Mouse (Mus musculus) granulocyte monocyte progenitor cell, adult 5-6 weeks (primary cell): ENCODE measurements around the gene Rbp1. TPM values are rescaled to one million over a fixed set of nuclear protein-coding genes. Genes with fewer than 3 reads are reported as not detected.
A peak's percentile ranks its signal among the peaks of the same experiment; 100 is the strongest.

Source experiments
- ATAC-seq: replicated peaks from 2 replicates; pipeline ENCODE4 v1.8.0; 2016; ENCODE audit warnings: mild to moderate bottlenecking, moderate TSS enrichment, inconsistent platforms; ENCODE audit not compliant: poor library complexity, severe bottlenecking
- total RNA-seq, 2 experiments: library from RNA; stranded (forward) in 1 of 2; stranded (reverse) in 1 of 2; fragments of 200-712, 200-1000 nt in 1 of 2; fragments of >200 nt in 1 of 2; fragmentation: Nextera tagmentation in 1 of 2; gene quantifications; 2 replicates each; pipeline ENCODE4 v1.2.3; 2014 to 2017

Rbp1 gene
- total RNA-seq, 2 experiments from 2014 or later, result 0.46 TPM; not detected in 1

DNA sequence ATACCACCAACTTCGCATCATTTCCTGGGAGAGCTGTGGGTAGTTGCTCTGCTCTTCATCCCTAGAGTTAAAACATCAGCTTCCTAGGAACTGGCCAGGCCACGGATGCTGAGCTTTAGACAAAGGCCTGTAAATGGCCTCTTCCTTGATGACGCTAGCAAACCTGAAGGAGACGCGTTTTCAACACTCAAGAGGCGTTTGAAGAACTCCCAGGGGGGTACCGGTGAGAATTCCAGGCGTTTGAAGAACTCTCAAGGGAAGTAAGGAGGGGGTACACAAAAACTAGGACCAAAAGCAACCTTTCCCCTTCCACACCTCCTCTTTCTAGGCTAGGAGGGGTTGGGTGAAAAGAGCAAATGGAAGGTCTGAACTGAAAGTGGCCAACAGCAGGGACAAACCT is 1.5 kb downstream of the Rbp1 start:
- no peak for ATAC-seq

DNA sequence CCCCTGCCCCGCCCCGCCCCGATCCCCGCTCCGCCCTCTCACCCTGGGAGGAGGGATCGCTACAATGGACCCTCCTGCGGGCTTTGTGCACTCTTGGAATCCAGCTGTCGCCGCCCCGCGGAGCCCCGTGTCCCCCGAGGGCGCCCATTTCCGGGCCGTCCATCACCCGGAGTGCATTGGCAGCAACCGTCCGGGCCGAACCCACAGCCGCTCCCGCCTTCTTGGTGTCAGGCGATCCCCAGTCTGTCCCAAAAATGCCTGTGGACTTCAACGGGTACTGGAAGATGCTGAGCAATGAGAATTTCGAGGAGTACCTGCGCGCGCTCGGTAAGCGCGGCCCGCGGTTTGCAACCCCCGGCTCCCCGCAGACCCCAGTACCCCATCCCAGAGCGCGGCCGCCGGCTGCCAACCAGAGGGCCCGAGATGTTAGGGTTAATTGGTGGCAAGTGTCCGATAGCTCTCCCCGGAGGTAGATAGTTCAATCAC is 2.0 kb downstream of the Rbp1 start:
- ATAC-seq, result peak; percentile 78

DNA sequence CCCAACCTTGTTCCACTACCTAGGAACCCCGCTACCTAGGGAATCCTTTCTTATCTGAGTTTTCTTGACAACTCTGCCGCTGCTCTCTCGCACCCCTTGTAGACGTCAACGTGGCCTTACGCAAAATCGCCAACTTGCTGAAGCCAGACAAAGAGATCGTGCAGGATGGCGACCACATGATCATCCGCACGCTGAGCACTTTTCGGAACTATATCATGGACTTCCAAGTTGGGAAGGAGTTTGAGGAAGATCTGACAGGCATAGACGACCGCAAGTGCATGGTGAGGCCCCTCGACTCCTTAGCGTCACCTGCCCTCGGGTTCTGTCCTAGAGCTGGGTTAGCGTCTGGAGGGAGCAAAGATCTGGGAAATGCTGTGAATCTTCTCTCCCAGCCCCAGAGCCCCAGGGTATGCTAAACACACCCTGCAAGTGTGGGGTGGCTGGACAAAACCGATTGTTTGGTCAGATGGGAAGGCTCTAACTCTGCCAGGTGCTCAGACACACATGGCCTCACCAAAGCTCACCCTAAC is 2.7 kb downstream of the Rbp1 start:
- peak; percentile 35; the same call in 1 of the 2 replicates for ATAC-seq

DNA sequence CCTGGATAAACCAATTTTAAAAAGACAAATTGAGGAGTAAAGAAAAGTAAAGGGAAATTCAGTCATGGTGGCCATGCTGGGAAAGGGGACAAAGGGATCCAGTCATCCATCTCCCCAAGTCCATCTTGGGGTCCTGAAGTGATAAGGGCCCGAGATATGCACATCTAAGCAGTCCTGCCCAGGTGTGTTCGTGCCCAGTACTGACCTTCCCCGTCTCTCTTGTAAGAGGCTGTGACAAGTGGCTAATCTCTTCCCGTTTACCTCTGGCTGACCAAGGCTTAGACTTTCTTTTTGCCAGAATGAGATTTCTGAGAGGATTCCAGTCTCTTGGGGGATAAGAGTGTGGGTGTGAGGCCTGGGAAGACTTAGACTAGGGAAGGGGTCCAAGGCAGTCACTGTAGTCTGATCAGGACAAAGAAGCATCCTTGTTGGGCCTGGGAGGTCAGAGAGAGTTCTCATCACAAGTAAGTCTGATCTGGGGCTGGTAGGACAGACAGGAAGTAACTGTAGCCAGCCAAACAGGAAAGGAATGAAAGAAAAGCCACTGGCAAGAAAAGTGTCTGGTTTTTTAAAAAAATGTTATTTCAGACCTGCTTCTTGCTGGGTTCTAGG is 5.3 kb downstream of the Rbp1 start:
- ATAC-seq, result no peak

DNA sequence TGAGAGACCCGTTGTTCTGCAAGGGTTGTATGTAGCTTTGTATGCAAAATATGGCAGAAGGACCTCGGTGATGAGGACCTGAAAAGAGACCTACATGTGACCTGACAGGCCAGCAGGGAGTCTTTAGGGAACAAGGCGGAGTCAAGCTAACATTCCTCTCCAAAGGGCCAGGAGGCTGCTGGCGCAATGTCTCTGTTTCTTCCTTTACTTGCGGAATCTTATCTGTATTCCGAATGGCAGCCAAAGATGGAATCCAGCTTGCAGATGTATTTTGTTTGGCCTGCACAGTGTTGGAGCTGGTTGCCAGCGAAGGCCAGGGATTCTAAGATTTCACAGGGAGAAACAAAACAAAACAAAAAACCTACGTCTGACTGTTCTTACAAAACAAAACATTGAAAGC is 6.0 kb downstream of the Rbp1 start:
- no peak for ATAC-seq

DNA sequence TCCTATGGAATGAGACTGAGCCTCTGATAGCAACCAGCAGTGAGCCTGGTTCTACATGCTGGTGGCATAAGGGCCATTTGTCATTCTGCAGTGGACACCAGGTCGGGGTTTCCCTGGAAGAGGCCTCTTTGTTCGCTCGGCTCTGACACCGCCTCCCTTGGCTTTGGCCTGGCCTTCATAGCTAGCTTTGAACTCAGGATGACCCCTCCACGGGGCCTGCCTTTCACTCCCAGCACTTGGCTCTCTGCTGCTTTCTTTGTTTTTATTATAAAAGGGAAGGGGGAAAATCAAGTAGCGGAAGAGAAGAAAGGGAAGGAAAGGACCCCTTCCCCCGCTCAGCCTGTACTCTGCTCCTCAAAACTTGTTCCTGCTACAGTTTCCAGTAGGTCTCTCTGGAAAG is 7.0 kb downstream of the Rbp1 start:
- ATAC-seq, result no peak

DNA sequence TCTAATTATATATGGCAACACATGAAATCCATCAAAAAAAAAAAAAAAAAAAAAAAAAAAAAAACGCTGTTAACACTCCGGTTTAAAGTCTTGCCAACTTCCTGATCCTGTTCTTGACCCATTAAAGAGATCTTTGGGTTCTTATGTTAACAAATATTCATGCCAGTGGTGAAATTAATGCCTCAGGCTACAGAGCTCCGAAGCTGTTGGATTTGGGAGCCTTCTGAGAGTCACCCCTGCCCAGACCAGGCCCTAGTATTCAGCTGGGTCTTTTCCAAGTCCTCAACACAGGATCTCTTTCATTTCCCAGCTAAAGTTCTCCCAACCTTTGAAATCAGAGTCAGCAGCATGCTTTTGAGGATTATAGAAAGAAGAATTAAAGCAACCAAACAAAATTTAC is 7.8 kb downstream of the Rbp1 start:
- no peak for ATAC-seq

DNA sequence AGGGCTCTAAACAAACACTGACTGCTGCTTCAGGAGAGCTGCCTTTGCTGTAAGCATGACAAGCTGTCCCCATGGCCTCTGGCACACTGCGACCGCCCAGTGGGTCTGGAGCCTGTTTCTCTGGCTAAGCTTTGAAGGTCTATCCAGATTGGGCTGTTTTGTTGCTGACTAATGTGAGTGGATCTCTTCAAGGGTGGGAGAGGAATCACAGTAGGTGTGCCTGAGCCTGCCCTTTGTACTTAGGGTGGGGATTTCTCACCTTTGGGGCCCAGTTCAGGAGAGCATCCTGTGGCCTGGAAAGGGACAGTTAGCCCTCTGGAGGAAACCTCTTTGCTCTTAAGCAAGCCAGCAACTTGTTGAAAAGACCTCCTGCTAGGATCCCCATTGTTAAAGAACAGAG is 10.3 kb downstream of the Rbp1 start:
- no peak for ATAC-seq

DNA sequence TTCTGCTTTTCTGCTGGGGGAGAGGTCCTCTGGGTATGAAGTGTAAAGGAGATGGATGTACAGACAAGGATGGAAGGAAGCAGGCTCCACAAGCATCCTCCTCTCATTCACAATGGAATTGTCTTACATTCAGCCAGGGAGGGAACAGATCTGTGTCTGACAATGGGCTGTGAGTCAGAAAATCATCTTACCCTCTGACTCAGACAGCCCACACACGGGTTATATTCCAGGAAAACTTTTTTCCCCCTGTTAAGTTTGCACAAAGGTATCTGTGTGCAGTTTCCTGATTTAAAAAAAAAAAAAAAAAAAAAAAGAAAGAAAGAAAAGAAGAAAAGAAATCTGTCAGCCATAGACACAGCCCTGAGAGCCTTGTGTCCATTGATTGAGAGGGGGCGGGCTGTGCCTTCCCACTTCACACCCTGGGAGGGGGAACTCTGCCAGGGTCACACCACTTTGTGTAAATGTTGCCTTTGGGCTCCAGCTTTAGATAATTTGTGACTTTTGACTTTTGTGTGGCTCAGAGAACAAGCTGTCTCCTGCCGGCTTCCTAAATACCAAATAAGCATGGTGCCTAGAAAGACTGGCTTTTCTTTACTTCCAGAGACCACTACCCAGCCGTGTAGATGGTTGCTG is 11.3 kb downstream of the Rbp1 start:
- ATAC-seq, result no peak

DNA sequence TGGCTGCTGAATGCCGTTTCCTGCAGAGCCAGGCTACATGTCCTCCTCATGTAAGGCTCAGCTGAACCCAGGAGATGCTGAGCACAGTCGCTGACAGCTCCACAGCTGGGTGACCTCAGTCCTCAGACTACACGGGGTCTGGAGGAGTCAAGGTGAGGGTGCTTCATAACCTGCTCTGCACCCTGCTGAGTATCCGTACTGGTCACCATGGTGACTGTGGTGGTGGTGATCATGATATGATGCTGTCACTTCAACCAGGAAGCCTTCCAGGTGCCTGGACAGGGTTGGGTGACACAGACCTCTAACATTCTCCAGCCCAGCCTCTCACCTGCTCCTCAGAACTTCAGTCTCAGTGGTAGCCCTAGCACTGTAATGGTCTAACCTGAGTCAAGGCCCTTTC is 15.1 kb downstream of the Rbp1 start:
- ATAC-seq, result no peak

DNA sequence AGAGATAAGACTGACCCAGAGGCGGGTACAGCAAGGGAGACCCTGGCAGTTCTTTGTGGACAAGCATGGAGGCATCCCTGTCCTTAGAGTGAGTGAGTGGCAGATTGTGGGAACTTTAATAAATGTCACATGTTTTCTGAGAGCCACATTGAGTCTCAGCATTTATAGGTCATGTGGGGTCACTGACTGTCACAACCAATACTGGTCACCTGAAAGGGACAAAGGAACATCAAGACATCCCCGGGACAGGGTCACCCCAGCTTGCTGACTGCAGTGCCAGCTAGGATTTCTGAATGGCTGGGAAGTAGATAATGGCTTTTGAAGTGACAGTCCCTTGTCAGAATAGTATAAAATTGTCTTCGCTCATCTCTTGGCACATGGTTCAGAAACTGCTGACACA is 16.3 kb downstream of the Rbp1 start:
- ATAC-seq, result no peak

DNA sequence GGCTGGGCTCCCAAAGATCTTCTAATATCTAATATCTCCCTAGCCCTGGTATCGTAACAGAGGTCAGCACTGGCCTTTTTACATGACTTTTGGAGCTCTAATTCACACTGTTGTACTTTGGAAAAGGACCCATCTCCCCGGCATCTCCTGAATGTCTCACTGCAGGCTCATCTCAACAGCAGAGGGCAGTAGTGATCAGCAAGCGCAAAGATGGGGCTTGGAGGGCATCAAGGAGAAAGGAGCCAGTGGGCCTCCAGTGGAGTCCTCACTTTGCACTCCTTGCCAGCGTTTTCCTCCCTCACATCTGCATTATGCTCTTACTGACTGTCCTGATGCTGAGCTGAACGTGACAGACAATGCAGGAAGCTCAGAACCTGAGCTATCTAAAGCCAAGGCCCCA is 19.9 kb downstream of the Rbp1 start:
- ATAC-seq, result peak; percentile 70

DNA sequence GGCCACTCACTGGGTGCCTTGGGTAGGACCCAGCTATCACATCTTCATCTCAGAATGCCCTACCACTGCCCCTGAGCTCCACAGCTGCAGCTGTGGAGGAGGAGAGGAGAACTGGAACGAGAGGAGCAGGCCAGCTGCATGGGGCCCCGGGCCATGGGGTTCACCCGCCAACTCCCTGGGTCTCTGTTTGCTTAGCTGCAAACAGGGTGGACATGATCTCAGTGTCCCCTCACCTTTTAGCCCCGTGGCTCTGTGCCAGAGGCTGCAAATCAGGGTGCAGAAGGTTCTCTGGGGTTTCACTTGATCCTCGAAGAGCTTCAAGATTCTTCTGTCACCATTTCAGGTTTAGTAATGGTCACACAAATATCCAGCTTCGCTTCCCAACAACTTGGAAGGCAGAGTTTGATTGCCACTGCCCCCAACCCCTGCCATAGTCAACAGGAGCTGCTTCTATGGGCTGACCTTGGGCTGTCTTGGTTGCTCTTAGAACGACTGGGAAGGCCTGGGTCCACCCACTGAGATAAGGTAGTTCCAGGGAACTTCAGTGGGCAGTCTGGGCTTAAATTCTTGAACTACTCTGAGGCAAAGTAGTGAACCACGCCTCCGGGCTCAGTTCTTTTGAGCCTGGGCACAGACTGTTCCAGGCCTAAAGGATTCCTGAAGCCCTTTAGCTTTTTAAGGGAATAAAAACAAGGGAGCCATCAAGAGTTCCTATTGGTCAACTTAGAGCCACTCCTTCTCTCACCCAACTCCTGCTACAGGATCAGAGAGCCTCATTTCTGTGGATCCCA is 22.8 kb downstream of the Rbp1 start:
- no peak for ATAC-seq

DNA sequence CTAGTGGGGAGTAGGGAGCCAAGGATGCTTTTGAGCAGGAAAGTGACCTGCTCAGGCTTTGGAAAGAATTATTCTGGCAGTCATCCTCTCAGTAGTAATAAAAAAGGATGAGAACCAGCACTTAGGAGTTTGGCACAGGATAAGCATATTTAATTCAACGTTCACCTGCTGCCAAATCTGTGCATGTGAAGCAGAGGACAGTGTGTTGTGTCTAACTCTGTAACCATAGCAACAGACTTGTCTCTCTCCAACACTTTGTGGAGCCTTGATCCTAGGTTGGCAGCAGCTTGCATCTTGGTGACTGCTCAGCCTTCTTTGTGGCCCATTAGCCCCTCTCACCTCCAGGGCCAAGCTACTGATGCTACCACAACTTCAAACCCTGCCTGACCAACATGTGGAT is 28.2 kb downstream of the Rbp1 start:
- ATAC-seq, result no peak

DNA sequence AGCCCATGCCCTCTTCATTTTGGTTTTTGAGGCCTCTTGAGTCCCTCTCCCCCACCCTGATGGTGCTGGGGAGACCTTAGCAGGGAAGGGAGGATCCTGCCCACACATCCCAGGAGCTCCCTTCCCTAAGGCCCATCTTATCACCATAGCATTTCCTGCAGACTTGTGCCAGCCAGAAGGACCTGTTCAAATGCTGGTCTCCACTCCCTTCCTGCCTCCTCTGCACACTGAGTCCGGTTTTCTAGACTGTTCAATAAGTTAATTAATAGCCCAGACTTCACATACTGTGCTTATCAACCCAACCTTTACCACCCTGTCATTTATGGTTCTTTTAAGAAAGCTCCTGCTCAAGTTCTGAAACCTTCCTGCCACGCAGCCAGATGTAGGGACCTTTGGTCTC is 43.9 kb downstream of the Rbp1 start:
- no peak for ATAC-seq

DNA sequence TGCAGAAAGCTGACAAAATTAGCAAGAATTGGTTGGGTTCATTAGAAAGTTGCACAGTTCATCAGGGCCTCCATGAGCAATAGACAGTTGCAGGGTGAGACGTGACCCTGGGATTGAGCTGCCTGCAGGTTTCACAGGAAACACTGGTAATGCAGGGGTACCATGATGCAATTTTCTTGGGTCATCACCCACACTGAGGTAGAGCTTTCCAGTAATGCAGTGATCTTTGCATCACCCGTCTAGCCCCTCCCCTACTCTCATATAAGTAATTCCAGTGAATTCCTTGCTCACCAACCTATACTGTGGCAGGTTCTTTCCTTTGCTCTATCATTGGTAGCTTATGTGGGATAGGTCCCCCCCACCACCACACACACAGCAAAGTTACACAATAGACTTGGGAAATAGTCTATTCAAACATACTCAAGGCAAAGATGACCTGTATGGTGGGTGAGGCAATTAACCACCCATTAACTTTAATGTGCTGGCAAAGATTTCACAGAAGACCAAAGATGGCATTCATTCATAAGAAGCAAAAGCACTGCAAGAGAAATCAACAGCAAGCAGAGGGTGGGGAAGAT is 57.5 kb downstream of the Rbp1 start:
- ATAC-seq, result peak; percentile 91

DNA sequence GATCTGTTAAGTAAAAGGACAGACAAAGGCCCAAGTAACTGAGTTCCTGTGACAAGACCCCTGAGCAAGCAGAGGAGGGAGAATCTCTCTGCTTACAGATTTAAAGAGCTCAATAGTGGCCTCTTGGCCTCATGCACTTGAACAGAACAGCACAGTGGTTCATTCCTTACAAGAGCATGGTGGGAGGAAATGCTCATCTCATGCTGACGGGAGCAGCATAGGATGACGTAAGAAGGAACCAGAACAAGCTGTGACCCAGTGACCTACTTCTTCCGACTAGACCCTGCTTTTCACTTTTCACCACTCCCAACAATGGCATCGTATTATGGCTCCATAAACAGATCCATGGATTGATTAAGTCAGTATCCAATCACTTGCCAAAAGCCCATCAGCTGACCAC is 59.5 kb downstream of the Rbp1 start:
- no peak for ATAC-seq

DNA sequence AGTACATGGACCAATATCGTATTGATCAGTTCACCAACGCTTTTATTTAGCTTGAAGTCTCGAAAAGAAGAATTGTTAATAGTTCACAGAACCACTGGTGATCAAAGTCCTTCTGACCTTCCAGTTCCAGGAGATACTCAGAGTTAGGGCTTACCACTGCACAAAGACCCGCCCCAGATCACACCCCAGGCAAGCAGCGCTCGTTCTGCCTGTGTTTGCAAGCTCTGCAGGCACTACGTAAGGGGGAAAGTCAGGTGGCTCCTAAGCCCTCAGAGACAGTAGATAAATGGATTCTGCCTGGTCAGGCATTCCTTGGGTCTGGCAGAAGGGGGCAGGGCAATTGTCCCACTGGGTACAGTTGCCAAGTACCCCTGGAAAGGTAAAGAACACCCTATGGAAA is 62.3 kb downstream of the Rbp1 start:
- ATAC-seq, result no peak

DNA sequence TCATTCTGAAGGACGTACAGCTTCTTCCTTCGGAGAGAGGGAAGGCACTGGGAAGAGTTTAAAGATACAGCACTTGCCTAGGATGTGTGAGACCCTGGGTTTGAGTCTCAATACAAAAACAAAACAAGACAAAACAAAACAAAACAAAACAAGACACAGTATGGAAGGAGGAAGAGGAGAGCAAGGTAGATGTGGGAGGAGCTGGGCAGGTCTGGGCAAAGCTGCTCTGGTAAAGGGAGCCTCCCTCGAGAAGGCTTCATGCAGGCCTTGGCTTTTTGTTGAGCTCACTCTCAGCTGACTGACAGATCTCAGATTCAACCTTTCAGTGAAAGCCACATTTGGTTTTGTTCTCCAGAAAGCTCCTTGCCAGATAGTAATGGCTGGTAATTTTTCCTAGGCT is 63.1 kb downstream of the Rbp1 start, which contains the start of gene Rbp2:
Gene Rbp2 (plus strand): TSS at position 301 of the 400 bp plus-strand sequence.
- no peak for ATAC-seq

DNA sequence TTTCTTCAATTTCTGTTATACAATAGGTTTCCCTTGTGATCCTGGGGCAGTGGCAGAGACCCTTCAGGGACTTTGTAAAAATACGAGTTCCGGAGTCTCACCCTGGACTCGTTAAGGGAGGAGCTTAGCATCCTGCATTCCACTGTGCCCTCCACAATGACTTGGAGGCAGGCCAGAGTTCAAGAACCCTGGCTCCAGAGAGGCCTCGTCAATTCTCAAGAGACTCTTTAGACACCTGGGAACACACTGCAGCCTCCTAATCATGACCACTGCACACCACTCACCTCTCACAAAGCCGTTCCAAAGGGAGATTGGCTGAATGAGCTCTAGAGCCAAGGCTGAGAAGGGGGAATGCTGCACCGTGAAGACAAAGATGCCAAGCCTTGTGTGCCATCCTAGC is 64.5 kb downstream of the Rbp1 start:
- ATAC-seq, result no peak

DNA sequence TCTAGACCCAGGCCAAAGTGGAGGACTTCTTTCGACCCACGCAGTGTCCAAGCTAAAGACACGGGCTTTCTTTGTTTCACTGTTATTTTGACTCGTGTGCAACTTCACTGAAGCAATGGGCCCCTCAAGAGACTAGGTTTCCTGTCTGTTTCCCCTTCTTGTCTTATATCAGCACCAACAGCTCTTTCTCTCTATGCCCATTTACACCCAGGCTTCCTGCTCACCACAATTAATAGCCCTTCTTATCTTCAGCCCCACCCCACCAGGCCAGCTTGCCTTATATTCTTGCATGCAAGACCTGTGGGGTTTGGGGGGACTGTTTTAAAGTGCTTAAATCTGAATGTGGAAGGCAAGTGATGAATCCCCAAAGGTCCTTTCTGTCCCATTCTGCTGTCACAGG is 66.8 kb downstream of the Rbp1 start:
- peak; percentile 63 for ATAC-seq
